Mouse (Mus musculus) ES-Bruce4 (cell line): Measurements from ENCODE around the gene Aff4.

Experiments used
- CTCF ChIP-seq: IDR thresholded peaks from one replicate; pipeline ENCODE4 v1.8.1; 2011; ENCODE audit warnings: low read depth, low read length
- EP300 ChIP-seq: IDR thresholded peaks from 2 replicates; pipeline ENCODE4 v1.6.1; 2011; ENCODE audit warnings: low read depth, low read length; ENCODE audit not compliant: insufficient read depth
- POLR2A ChIP-seq: IDR thresholded peaks from one replicate; pipeline ENCODE4 v1.8.1; 2011; ENCODE audit warnings: low read length; ENCODE audit not compliant: insufficient read depth

DNA sequence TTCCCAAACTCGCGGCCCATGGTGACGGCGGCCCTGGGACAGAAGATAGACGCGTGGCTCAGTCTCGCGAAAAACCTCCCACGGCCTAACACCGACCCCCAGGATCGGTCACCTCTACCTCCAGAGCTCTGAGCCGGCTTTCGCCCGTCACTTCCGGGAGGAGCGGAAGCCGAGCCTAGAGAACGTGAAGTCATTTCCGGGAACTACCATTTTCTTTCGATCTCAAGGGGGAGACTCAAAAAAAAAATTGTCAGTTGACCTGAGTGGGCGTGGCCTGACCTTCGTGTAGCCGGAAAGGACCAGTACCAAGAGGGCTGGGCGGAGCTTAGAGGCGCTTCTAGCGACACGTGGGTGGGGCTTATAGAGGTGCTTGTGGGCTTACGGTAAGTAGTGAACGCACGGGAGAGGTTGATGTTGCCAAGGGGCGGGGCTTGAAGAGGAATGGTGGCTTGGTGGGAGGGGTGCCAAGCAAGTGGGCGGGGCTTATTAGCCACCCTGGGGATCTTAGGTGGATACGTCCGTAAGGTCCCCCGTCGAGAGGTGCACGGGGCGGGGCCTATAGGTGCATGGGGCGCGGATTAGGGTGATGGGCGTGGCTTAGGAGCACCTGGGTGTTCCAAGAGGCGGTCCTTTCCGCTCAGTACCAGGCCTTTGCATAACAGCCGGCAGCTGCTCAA is 80.2 kb downstream of the Aff4 start, which contains the start of the genes Uqcrq and Gdf9:
- TF ChIP-seq CTCF (no peak), POLR2A (peak; percentile 43), EP300 (no peak)
